ENCODE assay signal across 8 mouse cellular contexts in genomic region chrX:170008584-170008983, GRCm38 (mm10). TPM values are rescaled to one million over a fixed set of nuclear protein-coding genes. Genes with fewer than 3 reads are reported as not detected.
A peak's percentile ranks its signal among the peaks of the same experiment; 100 is the strongest.
DNase-seq lines count a peak whose midpoint lies in the region; ATAC-seq and TF ChIP-seq lines count a peak whose summit lies in the region.
"Not testable (repeated sequence)": the region's sequence is repeated elsewhere in the genome, so short reads cannot be mapped to it uniquely, and the experiment has no call there.

No protein-coding gene starts in this region.

- not testable (repeated sequence) for TF ChIP-seq CTCF in hindbrain, postnatal 0 days (IDR thresholded peaks at IDR 0.05; ENCODE audit: low read depth); left cerebral cortex, adult 2 months (IDR thresholded peaks at IDR 0.05)

- H3K27me3 ChIP-seq in forebrain, embryonic 14.5 days (replicated peaks; ENCODE audit: control insufficient read depth, insufficient read depth, low read length); hindbrain, postnatal 0 days (ENCODE audit: insufficient read depth, low read length); midbrain, embryonic 11.5 days (ENCODE audit: control insufficient read depth, insufficient read depth, low read length): not testable (repeated sequence)

- peaks cover 16% of the 10 kb centered on the region for H3K36me3 ChIP-seq in ES-E14 (ENCODE audit: control insufficient read depth, insufficient read depth, low read length, poor library complexity, severe bottlenecking)
- peaks cover 17% of the 10 kb centered on the region for H3K36me3 ChIP-seq in forebrain, embryonic 14.5 days (ENCODE audit: control insufficient read depth, insufficient read depth, low read length)
- H3K36me3 ChIP-seq in hindbrain, postnatal 0 days (ENCODE audit: insufficient read depth, low read length): not testable (repeated sequence)
- H3K36me3 ChIP-seq in midbrain, embryonic 11.5 days (ENCODE audit: control insufficient read depth, insufficient read depth, low read length): peaks cover 14% of the 10 kb centered on the region

- 35% methylated on average over 3 of the region's 3 CpGs for WGBS in forebrain, embryonic 14.5 days
- WGBS in hindbrain, postnatal 0 days: 37% methylated on average over 3 of the region's 3 CpGs
- WGBS in midbrain, embryonic 11.5 days: 25% methylated on average over 3 of the region's 3 CpGs

- H3K9ac ChIP-seq in ES-E14 (ENCODE audit: insufficient read depth, low read depth, low read length, poor library complexity, severe bottlenecking): peak overlapping the region; percentile 51
- H3K9ac ChIP-seq in forebrain, embryonic 14.5 days (ENCODE audit: low read length): peak overlapping the region; percentile 1; the same call in 1 of the 2 replicates
- H3K9ac ChIP-seq in hindbrain, postnatal 0 days (replicated peaks; ENCODE audit: low read length); midbrain, embryonic 11.5 days (ENCODE audit: low read length): not testable (repeated sequence)

- H3K9me3 ChIP-seq in ES-E14 (ENCODE audit: control insufficient read depth, insufficient read depth, low read depth, low read length): not testable (repeated sequence)
- peaks cover 32% of the 10 kb centered on the region for H3K9me3 ChIP-seq in forebrain, embryonic 14.5 days (replicated peaks; ENCODE audit: control insufficient read depth, low read length)
- H3K9me3 ChIP-seq in hindbrain, postnatal 0 days (ENCODE audit: low read length): peaks cover 13% of the 10 kb centered on the region
- peaks cover 27% of the 10 kb centered on the region for H3K9me3 ChIP-seq in midbrain, embryonic 11.5 days (ENCODE audit: control insufficient read depth, low read length)

- H3K4me3 ChIP-seq in ES-E14 (ENCODE audit: insufficient read depth in 1 of 2, low read depth in 1 of 2, low read length in 2 of 2, poor library complexity in 1 of 2, severe bottlenecking in 1 of 2); hindbrain, postnatal 0 days (ENCODE audit: low read length); midbrain, embryonic 11.5 days (ENCODE audit: low read depth, low read length): not testable (repeated sequence)
- peak overlapping the region; percentile 46; the same call in 1 of the 2 replicates for H3K4me3 ChIP-seq in forebrain, embryonic 14.5 days (ENCODE audit: low read depth, low read length)
- peak overlapping the region; percentile 9 for H3K4me3 ChIP-seq in left cerebral cortex, adult 2 months

- intact Hi-C loops in left cerebral cortex, adult 2 months (cut with DNase I): not testable (repeated sequence)

- peaks cover 12 to 19% of the 10 kb centered on the region in 2 experiments for H3K4me1 ChIP-seq in ES-E14 (ENCODE audit: control insufficient read depth in 2 of 2, insufficient read depth in 2 of 2, low read length in 2 of 2, poor library complexity in 1 of 2)
- not testable (repeated sequence) for H3K4me1 ChIP-seq in forebrain, embryonic 14.5 days (ENCODE audit: control insufficient read depth, insufficient read depth, low read length); hindbrain, postnatal 0 days (ENCODE audit: insufficient read depth, low read length)
- peaks cover 21% of the 10 kb centered on the region for H3K4me1 ChIP-seq in midbrain, embryonic 11.5 days (ENCODE audit: control insufficient read depth, insufficient read depth, low read length)

- H3K4me2 ChIP-seq in forebrain, embryonic 14.5 days (ENCODE audit: low read length): peak overlapping the region; percentile 38
- not testable (repeated sequence) for H3K4me2 ChIP-seq in hindbrain, postnatal 0 days (ENCODE audit: low read depth, low read length); midbrain, embryonic 11.5 days

- DNase-seq in ES-E14 (ENCODE audit: low read depth, low spot score): peak; percentile 70
- DNase-seq in cerebellum, adult 8-10 months: peak; percentile 63
- DNase-seq in forebrain, embryonic 14.5 days (ENCODE audit: low spot score): not testable (repeated sequence)
- peak; percentile 1 for DNase-seq in hindbrain, postnatal 0 days (ENCODE audit: low spot score)
- DNase-seq in left cerebral cortex, adult 2 months (ENCODE audit: extremely low spot score in 1 of 2, low spot score in 2 of 2): peak; percentile 35 to 56
- peak; percentile 81 for DNase-seq in midbrain, embryonic 11.5 days (ENCODE audit: low spot score, missing footprints)
- DNase-seq in right cerebral cortex, postnatal 10 days (ENCODE audit: low spot score in 2 of 2): peak; percentile 82 to 88
- peak; percentile 55 for DNase-seq in urinary bladder, postnatal 25 days (ENCODE audit: low spot score)

- ATAC-seq in forebrain, embryonic 14.5 days; hindbrain, postnatal 0 days; midbrain, embryonic 11.5 days (ENCODE audit: low FRiP score): not testable (repeated sequence)

- in situ Hi-C loops in ES-E14 (cut with MboI; ENCODE audit: low sequenced_read_pairs in 2 of 2, unreplicated experiment in 2 of 2): not testable (repeated sequence)

- peak overlapping the region; percentile 68 for H3K27ac ChIP-seq in ES-E14 (ENCODE audit: insufficient read depth, low read depth, low read length, poor library complexity, severe bottlenecking)
- peak overlapping the region; percentile 82 for H3K27ac ChIP-seq in forebrain, embryonic 14.5 days (ENCODE audit: low read depth, low read length)
- H3K27ac ChIP-seq in hindbrain, postnatal 0 days: 0 out of 2 replicates have a peak overlapping the region, but pooled peaks have one; percentile 51
- H3K27ac ChIP-seq in left cerebral cortex, adult 2 months: not testable (repeated sequence)
- H3K27ac ChIP-seq in midbrain, embryonic 11.5 days (ENCODE audit: low read depth, low read length): peak overlapping the region; percentile 48

RNA-seq across cellular contexts. Expression of gene Gm21887, which starts 0.9 kb away (rescaled TPM):
- 165 and 322 TPM in 2 replicates for total RNA-seq in ES-E14 (2012; rRNA removed)
- 77.4 and 108 TPM in 2 replicates for polyA plus RNA-seq in forebrain, embryonic 14.5 days (2014; fragmentation: Nextera tagmentation; extraction: Ambion mirVana)
- 8.3 and 87.1 TPM in 2 replicates for total RNA-seq in hindbrain, postnatal 0 days (2014; rRNA removed)
- 194 and 245 TPM in 2 replicates for polyA plus RNA-seq in hindbrain, postnatal 0 days (2015; fragmentation: Nextera tagmentation; extraction: Ambion mirVana)
- 100 to 1,000 TPM; 190 to 207 TPM for total RNA-seq in left cerebral cortex, adult 2 months (2021)
- 177 and 189 TPM in 2 replicates for polyA plus RNA-seq in midbrain, embryonic 11.5 days (2014; fragmentation: Nextera tagmentation; extraction: Ambion mirVana)
